Mouse (Mus musculus) embryo, embryonic 10 days (tissue): Measurements from ENCODE around the gene Atp2b1.
"Not testable (repeated sequence)": the region's sequence is repeated elsewhere in the genome, so short reads cannot be mapped to it uniquely, and the experiment has no call there.

Source experiments
- DNase-seq: peaks from one replicate; pipeline ENCODE4 v3.0.0-alpha.2; 2015; ENCODE audit warnings: low spot score

Atp2b1 gene

GRCm38 (mm10) chr10:98962092-98962491, 47.9 kb downstream of the Atp2b1 start:
- no peak for DNase-seq

DNA sequence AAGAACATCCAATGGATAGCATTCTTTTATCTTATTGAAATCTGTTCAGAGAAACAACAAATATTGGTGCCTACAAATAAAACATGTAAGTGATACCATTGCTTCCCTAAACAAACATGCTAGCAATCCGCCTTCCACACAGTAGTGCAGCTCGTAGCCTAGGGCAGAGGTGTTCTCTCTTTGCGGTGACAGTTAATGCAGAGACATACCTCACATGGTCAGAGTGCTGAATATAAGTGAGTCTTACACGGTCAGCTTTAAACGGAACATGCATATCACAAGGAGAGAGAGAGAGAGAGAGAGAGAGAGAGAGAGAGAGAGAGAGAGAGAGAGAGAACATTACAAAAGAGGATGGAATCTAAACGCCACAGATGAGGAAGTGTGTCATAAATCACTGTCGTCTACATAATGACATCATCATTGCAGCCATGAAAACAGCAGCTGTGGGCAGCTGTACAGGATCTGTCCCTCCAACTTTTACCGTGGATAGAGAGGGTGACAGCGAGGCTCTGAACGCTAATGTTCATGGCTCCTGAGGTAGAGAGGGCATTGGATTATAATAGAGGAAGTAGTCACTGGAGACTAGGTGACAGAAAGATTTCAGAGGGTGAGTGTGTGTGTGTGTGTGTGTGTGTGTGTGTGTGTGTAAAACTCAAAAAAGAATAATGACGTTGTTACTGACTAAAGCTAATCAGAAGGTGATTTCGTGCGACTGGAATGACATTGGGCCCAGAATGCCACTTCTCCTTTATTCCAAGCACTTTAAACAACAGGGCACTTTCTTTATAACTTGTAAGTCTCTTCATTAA, 52.4 kb downstream of the Atp2b1 start:
- peak; percentile 64 for DNase-seq

GRCm38 (mm10) chr10:98967240-98967891, 53.2 kb downstream of the Atp2b1 start:
- no peak for DNase-seq

DNA sequence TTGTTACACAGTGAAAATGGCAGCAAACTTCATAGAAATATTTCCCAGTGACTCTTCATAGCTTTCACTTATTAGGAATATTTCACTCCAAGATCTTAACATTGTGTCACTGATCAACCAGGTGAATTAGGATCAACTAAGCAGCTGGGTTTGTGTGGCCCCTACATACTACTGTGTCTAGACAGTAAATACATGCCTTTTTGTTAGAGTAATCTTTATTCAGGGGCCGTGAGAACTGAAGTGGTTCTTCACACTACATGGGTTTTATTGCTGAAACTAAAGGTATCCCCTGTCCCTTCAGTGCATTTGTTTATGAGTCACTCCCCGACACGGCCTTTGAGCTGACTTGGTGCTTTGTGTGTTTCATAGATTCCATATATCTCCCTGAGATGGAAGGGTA, 56.7 kb downstream of the Atp2b1 start:
- no peak for DNase-seq

GRCm38 (mm10) chr10:98972359-98972758, 58.2 kb downstream of the Atp2b1 start:
- DNase-seq = no peak

DNA sequence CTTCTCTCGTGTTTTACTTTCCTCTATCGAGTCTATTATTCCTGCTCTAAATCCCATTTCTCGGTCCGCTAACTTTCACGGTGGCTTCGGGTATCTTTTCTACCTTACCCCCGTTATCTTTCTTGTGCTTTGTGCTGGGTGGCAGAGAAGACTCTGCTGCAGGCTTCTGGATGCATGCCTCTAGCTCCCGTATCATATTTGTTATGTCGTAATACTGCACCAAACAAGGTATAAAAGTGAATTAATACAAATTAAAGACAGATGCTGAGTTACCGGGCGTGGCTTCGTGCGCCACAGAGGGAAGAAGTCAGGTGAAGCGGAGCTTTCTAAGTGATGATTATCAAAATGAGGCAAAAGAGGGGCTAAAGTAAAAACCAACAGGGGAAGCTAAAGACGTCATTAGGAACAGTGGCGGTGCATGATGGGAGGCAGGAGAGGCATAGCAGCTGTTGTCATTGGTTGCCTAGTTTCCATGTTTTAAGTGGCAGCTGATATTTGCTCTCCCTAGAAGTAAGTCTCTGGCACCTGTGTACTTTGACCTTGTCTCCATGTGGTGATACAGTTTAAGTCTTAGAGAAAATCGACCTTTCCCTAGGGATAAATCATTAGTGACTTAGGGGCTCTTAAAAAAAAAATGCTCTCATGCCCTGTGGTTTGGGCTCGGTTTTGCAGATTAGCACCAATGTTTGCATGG, 58.9 kb downstream of the Atp2b1 start:
- no peak for DNase-seq

- no peak for DNase-seq
Measured at GRCm38 (mm10) chr10:98974645-98975044, 60.4 kb downstream of the Atp2b1 start.

DNA sequence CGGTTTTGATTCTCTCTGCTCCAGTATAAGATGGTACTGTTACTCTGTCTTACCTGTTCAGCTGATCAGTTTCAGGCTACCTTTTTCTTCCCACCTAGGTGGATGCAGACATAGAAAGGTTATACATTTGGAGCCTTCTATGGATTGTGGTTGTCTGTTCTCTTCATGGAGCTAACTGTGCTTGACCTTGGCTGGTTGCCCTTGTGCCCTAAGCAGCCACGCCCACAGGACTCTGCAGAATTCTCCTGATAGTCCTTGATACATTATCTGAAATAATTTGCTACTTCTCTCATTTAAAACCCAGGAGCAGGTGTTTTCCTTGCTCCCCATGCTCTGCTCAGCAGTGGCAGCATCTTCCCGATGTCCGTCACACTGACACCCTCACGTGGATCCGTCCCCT, 61.4 kb downstream of the Atp2b1 start:
- no peak for DNase-seq

DNA sequence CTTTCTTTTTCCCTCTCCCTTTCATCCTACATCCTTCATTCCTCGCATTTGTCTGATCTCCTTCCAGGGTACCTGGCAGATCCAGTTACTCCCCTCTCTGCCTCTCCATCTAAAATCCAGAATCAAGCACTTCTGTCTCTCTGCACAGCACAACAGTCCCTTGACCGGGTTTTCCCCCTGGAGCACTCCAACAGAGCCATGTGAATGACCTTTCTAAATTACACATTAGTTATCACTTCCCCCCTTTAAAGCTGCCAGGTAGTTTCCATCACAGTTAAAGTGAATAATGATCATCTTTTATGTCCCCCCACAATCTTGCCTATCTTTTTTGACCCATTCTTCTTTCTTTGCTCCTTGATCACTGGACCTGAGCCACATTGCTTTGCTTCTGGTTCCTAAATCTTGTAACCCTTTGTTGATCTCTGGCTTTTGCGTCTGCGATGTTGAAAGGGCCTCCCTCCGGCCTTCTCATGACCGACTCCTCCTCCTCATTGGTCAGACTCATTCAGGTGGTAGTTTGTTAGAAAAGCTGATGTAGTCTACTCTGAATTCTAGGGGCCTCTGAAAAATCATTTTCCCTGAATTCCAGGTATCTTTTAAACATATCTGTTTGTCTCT, 62.8 kb downstream of the Atp2b1 start:
- no peak for DNase-seq

GRCm38 (mm10) chr10:98978766-98979165, 64.6 kb downstream of the Atp2b1 start:
- DNase-seq = no peak

DNA sequence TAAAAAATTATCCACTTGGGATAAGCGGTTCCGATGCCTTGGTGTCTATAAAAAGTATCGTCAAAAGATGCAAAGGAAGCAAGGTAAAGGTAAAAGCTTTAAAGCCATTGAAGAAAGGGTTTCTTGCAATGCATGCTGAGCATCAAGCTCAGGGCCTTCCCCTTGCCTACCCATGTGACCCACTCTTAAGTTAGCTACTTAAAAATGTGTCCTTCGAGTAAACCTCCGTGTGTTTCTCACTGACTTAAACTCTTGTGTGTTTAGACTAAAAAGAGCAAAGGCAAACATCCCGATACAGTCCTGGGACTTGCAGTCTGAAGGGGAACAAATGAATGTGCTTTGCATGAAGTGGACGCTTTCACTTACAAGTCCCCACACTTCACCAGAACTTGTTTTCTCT, 65.1 kb downstream of the Atp2b1 start:
- DNase-seq = no peak

DNA sequence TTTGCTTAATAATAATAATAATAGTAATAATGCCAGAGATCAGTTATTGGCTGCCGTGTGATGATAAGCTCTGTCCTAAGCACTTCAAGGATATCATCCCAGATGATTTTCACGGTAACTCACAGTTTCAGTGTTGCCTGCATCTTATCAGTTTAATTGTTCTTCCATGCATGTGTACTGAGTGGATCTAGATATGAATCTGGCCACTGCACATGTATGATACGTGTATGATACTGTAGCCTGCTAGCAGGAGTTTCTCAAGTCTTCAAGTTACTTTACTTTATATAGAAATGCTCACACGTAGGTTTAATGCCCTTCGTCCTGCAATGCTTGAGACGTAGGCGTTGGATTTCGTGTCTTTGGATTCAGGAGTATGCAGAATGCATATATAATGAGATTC, 65.7 kb downstream of the Atp2b1 start:
- no peak for DNase-seq

DNA sequence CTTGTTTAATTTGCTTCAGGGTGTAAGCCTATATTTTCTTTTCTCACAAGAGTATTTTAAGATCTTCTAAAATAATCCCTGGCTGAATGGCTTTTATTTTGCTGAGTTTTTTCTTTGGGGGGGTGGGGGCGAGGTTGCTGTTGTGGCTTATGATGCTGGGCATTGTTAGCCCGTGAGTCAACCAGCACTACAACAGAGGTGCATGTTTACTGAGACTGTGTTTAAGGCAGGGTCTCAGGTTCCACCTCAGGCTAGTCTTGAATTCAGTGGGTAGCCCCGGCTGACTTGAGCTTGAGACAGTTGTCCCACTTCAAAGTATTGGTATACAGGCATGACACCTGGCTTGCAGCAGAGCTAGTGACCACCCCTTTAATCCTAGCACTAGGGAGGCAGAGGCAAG, 77.8 kb downstream of the Atp2b1 start:
- no peak for DNase-seq

- no peak for DNase-seq
Measured at GRCm38 (mm10) chr10:98993186-98993585, 79.0 kb downstream of the Atp2b1 start.

DNA sequence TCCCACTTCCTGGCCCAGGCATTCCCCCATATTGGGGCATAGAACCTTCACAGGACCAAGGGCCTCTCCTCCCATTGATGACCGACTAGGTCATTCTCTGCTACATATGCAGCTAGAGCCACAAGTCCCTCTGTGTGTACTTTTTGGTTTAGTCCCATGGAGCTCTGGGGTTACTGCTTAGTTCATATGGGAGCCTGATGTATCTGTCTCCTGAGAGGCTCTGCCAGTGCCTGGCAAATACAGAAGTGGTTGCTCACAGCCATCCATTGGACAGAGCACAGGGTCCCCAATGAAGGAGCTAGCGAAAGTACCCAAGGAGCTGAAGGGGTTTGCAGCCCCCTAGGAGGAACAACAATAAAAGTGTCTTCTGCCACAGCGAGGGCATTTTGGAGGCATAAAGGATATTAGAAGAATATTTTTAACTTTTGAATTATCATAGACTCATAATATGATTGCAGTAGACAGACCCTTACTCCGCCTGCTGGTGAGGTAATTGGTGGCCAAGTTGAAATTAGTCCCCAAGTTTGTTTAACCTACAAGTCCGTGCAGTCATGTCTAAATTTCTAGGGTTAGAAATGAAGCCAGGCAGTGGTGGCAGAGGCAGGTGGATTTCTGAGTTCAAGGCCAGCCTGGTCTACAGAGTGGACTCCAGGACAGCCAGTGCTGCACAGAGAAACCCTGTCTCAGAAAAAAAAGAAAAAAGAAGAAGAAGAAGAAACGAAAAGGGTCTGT, 81.0 kb downstream of the Atp2b1 start:
- not testable (repeated sequence) for DNase-seq

DNA sequence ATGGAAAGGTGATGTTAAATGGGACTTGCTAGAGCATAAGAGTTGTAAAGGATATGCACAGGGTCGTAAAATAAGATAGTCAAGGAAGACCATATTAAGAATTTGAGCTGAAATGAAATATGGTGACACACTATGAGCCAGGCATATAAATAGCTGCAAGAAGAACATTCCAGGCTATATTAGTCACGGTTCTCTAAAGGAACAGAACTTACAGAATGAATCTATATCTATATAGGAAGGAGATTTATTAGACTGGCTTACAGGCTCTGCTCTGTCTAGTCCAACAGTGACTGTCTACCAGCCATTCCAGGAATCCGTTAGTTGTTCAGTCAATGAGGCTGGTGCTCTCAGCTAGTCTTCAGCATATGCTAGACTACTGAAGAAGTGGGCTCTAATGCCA, 90.7 kb downstream of the Atp2b1 start:
- DNase-seq = no peak

- no peak for DNase-seq
Measured at GRCm38 (mm10) chr10:99011084-99011483, 96.9 kb downstream of the Atp2b1 start.

DNA sequence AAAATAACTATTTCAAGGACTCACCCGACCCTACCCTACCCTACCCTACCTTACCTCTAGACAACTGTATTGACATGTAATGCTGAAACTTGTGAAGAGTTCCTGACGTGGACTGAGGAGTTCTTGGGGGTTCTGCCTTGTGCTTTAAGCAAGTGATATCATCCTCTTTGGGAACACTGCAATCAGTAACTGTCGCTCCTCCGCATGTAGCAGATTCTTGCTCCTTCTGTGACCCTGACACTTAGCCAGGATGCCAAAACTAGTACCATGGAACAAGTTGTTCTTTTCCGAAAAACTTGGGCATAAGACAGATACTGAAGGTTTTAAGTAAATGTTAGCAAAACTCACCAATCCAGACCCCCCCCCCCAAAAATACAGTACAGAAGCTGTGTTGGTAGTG, 97.9 kb downstream of the Atp2b1 start:
- DNase-seq = no peak

DNA sequence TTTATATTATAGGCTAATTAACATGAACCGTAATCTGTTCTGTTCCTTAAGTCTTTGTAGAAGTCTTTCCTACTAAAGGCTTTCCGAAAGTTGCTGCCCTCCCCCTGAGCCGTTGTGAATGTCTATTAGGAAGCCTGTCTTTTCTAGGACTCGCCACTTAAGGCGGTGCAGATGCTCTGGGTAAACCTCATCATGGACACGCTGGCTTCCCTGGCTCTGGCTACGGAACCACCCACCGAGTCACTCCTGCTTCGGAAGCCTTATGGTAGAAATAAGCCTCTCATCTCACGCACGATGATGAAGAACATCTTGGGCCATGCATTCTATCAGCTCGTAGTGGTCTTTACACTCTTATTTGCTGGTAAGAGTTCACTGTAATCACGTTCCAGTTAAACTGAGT, 100.5 kb downstream of the Atp2b1 start:
- no peak for DNase-seq

DNA sequence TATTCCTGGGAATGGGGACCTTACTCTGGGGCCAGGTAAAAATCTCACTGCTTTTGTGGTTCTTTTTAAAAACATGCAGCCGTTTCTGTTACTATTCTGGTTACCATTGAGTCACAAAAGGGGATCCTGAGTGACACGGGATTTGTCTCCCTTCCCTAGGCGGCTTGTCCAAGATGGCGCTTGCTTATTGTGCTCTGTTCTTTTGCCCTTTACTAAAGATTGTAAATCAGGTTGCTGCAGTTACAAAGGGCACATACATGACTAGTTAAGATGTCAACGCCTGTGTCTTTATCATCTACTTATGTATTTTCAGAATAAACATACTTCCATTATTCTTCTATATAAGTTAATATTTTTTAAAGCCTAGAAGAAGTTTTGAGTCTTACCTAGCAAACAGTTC, 102.8 kb downstream of the Atp2b1 start:
- DNase-seq = no peak

GRCm38 (mm10) chr10:99027462-99027861, 113.3 kb downstream of the Atp2b1 start:
- DNase-seq = no peak

DNA sequence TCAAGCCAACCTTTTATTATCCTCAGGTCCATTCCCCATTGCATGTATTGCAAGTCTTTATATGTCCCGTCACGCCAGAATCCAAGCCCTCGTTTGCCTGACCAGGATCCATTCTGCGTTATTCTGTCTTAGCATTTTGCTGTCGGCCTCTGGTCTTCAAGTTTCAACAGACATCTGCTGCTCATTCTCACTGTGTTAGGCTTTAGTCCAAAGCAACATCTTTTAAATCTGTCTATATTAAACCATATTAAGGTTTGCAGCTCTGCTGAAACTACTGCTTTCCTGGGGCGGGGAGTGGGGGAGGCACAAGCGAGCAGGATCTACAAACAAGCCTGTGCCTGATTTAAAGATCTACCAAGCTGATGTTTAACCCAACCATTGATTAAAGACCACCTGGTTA, 115.6 kb downstream of the Atp2b1 start:
- no peak for DNase-seq
